Mouse (Mus musculus) megakaryocyte, embryonic 14.5 days (primary cell): ENCODE measurements around the gene Coq5.

ENCODE experiments used
- FLI1 ChIP-seq: IDR thresholded peaks from 2 replicates; pipeline ENCODE4 v1.6.1; 2012; ENCODE audit warnings: low read length, inconsistent platforms, mixed read lengths
- GATA1 ChIP-seq: IDR thresholded peaks from 3 replicates; pipeline ENCODE4 v1.6.1; 2012; ENCODE audit warnings: mixed read lengths, low read length, inconsistent platforms, borderline replicate concordance

DNA sequence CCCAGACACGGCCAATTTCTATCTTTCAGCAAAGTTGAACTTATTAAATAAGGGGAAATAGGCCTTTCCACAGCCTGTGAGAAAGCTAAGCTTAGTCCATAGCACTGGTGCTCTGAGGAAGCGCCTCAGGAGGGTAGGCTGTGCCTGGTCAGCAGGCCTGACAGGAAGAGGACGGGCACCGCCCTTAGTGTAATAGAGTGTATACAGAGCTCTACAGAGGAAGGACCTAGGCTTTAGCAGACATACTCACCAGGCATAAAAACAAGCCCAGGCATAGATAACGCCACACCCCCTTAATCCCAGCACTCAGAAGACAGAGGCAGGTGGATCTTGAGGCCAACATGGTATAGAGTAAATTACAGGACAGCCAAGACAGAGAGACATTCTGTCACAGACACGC lies 19.1 kb upstream of the Coq5 start:
- TF ChIP-seq GATA1 (no peak), FLI1 (no peak)
